Mouse (Mus musculus): Measurements from ENCODE around the gene Atad3a. TPM values are rescaled to one million over a fixed set of nuclear protein-coding genes. Genes with fewer than 3 reads are reported as not detected.

Atad3a gene
- total RNA-seq, 2 experiments from 2014 or later: 37.5 to 48.3 TPM

DNA sequence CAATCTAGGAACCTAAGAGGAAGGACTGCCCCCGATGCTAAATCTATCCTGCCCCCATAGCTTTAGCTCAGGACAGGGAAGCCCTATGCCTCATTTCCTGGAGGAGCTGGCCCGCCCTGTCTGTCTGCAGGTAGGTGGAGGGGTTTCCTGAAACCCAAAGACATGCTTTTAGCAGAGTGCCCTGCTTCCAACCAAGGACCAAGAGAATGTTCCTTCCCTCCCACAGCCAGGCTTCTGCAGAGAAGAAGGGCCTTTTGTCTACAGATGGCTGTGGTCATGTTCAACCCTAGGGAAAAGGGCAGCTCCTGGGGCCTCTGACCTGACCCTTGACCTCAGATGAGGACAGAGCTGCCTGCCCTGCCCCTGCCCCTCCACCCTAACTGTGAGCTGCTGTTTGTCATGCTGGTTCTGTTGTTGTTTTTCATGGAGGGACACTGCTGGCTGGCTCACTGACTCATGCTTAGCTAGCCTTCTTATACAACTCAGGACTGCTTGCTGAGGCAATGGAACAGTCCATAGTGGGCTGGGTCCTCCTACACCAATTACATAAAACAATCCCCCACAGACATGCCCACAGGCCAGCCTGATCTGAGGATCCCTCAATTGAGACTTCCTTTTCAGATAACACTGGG is 15.9 kb upstream of the Atad3a start:
- peak; percentile 51 to 57 for DNase-seq (ENCODE audit: low spot score in 2 of 2)
- intact Hi-C loops (cut with DNase I): no loop called here

DNA sequence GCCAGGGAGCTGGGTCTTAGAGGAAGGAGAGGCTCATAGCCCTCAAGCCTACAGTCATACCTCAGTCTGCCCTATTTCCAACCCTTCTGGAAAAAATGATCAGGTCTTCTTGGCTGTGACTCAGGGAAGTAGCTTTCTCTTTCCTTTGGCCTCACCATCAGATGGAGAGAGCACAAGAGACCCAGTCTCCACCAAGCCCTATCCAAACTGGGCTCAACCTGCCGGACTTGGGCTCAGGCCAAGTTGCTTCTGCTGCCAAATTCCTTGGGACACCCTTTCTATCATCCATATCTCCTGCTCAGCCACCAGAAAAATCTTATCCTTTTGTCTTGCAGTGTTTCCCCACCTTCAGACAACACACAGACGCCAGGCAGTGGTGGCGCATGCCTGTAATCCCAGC is 15.0 kb upstream of the Atad3a start:
- DNase-seq (ENCODE audit: low spot score in 2 of 2): no peak
- intact Hi-C loops (cut with DNase I): no loop called here

DNA sequence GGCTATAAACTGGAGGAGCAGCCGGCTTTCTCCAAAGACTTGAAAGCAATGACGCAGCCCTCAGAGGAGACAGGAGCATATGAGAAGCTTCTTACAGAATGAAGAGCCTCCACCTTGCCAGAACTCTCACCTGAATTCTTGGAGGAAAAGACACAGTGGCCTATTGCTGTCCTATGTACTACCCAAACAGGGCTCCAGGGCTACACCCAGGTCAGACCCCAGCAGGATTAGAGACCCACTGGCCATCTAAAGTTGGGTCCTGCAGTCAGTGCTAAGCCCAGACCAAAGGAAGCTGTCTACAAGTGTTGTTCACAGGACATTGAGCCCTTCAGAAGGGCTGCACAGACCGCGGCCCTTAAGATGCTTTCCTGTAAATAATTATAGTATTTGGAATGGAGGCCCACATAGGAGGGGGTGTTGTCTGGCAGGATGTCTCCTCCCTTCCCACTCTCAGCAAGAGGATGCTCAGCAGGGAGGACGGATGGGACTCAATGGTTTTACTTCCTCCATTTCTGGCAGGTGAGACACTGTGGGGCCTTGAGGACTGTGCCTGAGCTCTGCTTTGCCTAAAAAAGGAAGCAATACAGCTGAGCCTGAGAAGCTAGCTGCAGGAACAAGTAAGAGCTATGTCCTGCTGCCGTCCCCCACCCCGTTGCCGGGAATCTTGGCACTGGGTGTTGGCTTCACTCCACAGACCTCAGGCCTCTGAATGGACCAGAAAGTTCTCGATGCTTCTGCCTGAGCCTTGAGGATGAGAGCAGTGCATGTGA is 14.3 kb upstream of the Atad3a start:
- intact Hi-C loops (cut with DNase I): loop anchor here (5.0 kb wide), 1 partner anchor 53 kb away; no protein-coding TSS in a partner anchor

DNA sequence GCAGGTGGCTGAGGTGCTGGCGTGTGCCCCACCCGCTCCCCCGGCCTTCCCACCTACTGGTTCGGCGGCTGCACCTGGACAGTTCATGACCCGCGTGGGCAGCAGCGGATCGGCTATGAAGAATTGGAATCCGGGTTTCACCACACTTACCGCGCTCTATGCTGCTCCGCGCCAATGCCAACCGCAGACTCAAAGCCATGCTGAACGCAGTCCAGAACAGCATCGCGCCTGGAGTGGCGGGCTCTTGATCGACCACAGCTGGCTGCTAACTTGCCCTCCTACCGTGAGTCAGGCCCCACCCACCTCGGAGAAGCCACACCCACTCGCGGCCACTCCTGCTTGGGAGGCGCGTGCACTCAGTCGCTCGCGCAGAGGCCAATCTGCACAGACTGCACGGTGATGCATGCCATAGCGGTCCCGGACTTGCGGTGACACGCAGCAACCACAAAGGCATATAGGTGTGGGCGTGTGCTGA is 13.4 kb upstream of the Atad3a start, which contains the start of gene Vwa1:
TSS of gene Vwa1 (minus strand) at position 419 of the 475 bp plus-strand sequence.
- DNase-seq (ENCODE audit: low spot score in 2 of 2): peak; percentile 86 to 87
- intact Hi-C loops (cut with DNase I): loop anchor here (5.0 kb wide), 1 partner anchor 52 kb away; no protein-coding TSS in a partner anchor

More for the DNA sequence above, 14.3 kb upstream of the Atad3a start:
- peak; percentile 50 to 54 for DNase-seq (ENCODE audit: low spot score in 2 of 2)

DNA sequence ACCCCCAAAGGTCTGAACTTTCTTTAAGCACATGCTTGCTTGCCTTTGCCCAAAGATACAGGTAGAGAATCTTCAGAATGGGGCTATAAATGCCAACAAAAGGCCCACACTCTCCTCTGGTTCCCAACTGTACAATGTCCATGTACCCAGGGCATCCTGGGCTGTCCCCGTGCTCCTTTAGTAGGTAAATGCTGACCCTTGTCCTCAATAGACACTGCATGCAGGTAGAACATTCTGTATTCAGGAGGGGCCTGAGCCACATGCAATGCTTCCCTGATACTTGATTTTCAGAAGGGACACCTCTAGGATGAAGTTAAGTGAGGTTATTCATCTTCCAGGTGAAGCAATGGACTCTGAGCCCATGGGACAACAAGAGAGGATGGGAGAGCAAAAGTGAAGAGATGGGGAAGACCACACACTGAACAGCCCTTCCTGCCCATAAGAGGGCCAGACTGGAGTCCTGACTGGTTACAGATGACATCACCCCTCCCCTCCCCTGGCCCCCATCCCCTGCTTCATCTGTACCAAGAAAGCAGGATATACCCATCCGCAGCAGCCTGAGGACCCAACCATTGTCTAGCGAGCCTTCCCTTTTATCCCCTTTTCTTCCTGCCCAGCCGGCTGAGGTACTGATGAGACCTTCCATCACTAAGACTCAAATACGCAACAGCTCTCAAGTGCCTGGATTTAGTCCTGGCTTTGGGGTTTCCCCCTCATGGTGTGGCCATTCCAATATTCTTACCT is 12.6 kb upstream of the Atad3a start:
- no peak for DNase-seq (ENCODE audit: low spot score in 2 of 2)
- intact Hi-C loops (cut with DNase I): loop anchor here (5.0 kb wide), 1 partner anchor 51 kb away; no protein-coding TSS in a partner anchor

DNA sequence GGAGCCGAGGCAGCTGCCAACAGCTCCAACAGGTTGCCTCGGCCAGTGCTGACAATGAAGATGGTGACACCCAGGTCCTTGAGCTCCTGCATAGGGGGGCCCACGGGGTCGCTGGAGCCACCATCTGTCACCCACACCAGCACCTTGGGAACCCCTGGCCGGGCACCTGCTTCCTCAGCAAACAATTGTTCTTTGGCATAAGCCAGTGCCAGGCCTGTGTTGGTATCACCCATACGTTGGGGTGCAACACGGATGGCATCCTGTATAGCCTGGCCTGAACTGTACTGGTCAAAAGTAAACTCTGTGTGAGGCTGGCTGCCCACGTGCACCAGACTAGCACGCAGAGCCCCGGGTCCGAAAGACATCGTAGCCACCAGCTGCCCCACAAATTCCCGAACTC is 11.9 kb upstream of the Atad3a start:
- DNase-seq (ENCODE audit: low spot score in 2 of 2): no peak
- intact Hi-C loops (cut with DNase I): loop anchor here (5.0 kb wide), 1 partner anchor 50 kb away; no protein-coding TSS in a partner anchor

DNA sequence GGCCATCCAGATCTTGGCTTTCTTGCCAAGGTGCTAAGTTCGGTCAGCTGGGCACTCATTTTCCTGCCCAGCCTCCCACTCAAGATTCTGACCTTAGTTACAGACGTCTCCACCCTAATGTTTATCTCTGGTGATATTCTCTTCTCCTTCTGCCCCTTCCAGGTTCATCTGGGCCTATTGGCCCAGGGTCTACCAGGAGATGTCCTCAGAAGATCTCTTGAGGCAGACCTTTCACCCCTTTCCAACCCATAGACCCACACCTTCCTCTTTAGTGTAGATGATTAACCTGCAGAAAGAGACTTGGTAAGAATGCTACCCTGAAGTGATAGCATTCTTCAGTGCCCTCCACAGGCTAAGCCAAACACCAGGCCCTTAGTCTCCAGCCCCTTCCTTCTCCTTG is 10.8 kb upstream of the Atad3a start:
- intact Hi-C loops (cut with DNase I): loop anchor here (2.0 to 5.0 kb wide), 2 partner anchors 13 to 49 kb away; partner anchors contain the start of gene Tmem88b
- no peak for DNase-seq (ENCODE audit: low spot score in 2 of 2)

DNA sequence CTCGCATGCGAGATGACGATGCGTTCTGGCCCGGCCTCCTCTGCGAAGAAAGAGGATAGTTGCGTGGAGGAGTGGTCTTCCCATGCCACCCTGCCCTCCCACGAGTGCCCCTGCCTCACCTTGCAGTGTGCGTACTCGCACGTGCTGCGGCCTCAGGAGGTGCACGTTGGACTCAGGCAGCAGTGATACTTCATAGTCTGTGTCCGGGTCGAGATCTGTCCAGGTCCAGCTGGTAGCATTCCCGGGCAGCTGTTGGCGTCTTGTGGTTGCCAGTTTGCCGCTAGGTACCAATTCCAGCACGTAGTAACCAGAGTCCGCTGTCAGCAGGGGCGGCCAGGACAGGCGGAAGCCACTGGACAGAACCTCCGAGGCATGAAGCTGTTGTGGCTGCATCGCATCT is 9.7 kb upstream of the Atad3a start:
- intact Hi-C loops (cut with DNase I): loop anchor here (2.0 to 5.0 kb wide), 2 partner anchors 14 to 48 kb away; partner anchors contain the start of gene Tmem88b
- DNase-seq (ENCODE audit: low spot score in 2 of 2): no peak

DNA sequence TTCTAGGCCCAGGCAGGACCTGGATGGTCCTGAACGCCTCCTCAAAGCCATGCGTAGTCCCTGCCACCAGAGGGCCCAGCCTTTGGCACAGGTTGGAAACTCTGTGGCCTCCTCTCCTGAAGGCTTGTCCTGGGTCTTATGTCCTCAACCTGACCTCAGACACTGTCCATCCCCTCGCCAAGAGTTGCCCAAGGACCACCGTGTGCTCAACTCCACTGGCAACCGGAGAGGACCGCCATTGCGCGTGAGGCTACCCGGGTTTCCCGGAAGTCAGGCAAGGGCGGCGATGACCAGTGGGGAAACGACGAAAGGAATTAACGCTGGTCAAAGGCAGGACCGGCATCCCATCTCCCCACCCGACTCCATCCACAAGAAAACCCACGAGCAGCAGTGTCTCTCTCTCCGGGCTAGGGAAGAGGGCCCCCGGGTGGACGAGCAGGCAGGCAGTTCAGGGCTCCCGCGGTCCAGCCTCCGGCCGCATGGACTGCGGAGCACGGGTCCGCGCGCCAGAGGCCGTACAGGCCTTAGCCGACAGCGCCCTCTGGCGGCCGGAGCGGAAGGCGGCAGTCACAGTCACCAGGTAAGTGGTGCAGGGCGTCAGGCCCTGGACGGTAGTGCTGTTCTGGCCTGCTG is 9.1 kb upstream of the Atad3a start:
- DNase-seq (ENCODE audit: low spot score in 2 of 2): peak; percentile 89 to 92
- intact Hi-C loops (cut with DNase I): loop anchor here (2.0 to 5.0 kb wide), 2 partner anchors 15 to 48 kb away; partner anchors contain the start of gene Tmem88b

DNA sequence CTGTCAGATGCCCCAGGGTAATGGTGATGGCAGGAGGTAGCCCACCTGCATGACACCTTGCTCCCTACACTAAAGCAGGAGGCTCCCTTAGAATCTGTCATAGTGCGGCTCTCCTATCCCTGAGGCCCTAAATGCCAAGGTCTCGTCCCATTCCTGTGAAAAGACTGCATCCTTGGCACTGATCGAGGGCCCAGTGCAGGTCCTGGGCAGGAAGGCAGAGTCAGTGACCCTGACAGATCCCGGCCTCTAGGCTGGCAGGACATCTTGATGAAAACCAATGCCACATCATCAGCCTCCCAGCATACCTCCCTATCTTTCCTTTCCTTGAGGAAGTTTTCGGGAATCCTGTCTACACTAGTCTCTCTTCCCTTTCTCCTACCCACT is 8.6 kb upstream of the Atad3a start:
- intact Hi-C loops (cut with DNase I): no loop called here
- DNase-seq (ENCODE audit: low spot score in 2 of 2): no peak

DNA sequence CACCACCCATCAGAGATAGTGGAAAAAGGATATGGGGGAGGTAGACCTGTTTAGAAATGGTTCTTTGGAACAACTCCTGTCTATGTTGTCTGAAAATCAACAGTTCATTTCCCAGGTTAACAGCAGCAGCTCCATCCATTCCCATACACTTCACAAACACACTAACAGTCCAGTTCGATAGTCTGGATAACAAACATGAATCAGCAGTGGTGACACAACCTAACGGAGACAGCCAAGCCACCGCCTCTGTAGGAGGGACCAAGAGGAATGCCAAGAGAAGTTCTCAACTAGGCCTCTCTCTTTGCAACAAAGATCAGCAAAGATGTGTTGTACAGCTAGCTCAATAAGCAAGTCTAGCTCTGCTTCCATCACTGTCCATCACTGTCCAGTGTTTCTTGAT is 1.5 kb upstream of the Atad3a start:
- DNase-seq (ENCODE audit: low spot score in 2 of 2): no peak
- intact Hi-C loops (cut with DNase I): loop anchor here (5.0 kb wide), 1 partner anchor 95 kb away; the partner anchor contains the start of gene Mib2

DNA sequence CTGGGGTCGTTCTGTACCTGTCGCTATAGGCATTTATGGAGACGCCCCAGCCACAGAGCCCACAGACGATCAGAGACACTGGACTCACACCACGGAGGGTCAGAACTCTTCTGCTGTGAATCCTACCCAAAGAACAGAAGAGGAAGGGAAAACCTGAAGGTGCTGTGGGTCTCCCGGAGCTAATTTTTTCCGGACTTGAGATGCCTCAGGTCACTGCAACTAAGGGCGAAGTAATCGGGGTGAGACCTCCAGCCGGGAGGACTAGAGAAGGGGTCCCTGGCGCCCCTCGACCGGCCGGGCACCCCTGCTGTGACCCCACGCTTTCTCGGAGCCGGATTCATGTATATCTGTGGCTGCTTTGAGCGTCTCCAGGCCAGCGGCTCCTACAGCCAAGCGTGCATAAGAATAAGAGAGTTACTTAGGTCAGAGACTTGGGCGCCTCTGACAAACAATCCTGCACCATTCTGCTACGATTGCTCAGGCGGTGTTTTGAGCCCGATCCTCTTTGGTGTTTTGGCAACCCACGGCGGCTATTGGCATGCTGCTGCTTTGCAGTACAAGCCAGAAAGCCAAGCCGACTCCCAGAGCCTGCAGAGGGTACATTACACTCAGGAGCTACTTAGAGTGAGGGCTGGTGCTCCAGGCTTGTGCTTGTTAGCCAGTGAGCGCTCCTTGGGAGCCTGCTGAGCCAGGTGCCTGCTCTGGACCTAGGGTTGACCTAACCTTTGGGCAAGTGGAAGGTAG is 635 bp upstream of the Atad3a start:
- no peak for DNase-seq (ENCODE audit: low spot score in 2 of 2)
- intact Hi-C loops (cut with DNase I): loop anchor here (5.0 kb wide), 1 partner anchor 94 kb away; the partner anchor contains the start of gene Mib2

DNA sequence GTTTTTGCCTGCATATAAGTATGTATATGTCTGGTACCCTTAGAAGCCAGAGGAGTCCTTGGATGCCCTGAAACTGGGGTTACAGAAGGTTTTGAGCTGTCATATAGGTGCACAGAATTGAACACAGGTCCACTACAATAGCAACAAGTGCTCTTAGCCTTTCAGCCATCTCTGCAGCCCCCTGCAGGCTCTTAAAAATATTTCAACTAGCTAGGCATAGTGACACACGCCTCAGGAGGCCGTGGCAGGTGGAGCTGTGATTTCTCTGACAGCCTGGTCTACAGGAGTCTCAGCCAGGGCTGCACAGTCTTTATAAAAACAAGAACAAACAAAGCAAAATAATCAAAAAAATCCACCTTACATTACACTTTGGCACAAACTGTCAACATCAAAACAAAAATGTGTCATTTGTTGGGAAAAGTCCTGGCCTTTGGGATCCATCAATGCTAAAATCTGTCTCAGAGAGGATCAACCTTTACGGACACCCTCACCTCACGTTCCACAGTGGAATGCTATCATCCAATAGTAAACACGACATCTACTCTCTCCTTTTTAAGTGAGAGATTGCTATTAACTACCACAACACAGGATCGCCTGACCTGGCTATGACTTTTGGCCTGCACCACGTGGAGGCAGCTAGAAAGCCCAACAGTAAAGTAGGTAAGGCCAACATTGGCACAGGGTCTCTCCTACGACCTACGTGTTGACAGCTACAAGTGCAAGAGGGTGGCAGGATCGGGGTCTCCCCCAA is 856 bp downstream of the Atad3a start:
- intact Hi-C loops (cut with DNase I): loop anchor here (5.0 kb wide), 1 partner anchor 93 kb away; the partner anchor contains the start of gene Mib2
- DNase-seq (ENCODE audit: low spot score in 2 of 2): no peak

DNA sequence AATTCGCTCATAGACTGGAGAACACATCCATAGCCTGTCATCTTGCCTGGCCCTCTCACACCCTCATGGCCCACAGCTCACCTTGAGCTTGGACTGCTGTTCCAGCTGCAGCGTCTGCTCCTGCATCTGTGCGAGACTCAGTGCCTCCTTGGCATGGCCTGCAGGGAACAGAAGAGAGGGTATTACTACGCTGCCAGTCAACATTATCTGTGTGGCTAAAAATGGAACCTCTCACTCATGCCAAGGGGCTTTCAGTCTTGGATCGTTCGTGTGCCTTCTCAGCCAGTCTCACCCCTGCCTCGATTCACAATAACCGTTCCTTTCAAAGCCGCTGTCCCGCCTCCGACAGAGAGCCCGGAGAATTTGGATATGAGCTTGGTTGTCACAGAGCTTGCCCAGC is 3.9 kb downstream of the Atad3a start:
- no peak for DNase-seq (ENCODE audit: low spot score in 2 of 2)
- intact Hi-C loops (cut with DNase I): no loop called here

DNA sequence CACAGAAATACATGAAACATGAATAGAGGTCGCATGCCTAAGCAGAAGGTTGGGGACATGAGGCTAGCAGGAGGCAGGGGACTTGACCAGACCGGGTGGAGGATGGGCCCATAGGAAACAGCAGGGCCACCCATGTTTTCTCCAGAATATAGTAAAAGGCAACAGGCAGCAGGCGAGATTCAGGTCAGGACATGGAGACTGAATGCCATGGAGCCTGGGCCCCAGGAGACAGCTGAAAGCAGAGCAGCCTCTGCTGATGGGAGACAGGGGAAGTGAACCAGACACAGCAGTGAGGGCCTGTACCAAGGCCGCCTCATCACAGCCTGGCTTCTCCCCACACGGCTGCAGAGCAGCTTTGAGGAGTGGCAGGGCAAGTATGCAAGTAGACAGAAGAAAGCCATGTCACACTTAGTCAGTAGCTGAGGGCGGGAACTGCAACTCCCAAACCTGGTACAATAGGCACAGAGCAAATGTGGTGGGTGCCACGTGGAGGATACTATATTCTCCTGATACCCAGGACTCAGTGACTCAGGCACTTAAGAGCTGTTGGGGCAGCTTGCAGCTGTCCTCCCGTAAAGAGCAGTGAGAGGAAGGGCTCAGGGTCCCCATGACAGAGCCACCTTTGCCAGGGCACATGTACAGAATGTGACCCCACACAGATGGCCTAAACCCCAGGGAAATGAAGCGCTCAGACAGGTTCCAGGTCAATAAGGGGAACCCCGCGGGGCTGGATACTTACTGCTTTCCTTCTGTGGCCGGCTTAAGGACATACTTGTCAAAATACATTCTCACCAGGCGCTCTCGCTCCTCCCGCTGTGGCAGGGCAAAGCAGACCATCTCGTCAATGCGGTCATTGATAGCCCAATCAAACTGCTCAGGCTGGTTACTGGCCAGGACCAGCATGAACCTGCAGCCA is 14.1 kb downstream of the Atad3a start:
- DNase-seq (ENCODE audit: low spot score in 2 of 2): no peak
- intact Hi-C loops (cut with DNase I): no loop called here

DNA sequence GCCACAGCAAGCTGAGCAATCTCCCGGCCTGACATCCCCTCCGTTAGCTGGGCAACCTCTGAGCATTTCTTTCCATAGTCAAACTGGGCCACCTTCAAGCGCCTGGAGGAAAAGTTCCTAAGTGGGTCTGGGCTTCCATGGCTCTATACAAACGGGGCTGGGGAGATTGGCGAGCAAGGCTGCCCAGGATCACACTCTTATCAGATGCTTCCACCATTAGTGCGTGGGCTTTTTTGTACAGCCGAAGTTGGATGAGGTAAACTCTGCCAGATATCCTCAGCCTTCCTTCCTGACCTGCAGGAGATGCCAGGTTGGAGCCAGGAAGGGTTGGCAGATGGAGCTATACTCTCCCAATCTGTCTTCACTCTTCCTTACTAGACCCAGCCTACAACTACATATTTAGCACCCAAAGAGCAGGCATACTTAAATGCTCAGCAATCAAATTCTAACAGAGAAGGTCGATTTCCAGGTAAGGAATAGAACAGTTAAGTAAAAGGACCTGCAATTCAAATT is 14.8 kb downstream of the Atad3a start:
- intact Hi-C loops (cut with DNase I): no loop called here
- DNase-seq (ENCODE audit: low spot score in 2 of 2): no peak

DNA sequence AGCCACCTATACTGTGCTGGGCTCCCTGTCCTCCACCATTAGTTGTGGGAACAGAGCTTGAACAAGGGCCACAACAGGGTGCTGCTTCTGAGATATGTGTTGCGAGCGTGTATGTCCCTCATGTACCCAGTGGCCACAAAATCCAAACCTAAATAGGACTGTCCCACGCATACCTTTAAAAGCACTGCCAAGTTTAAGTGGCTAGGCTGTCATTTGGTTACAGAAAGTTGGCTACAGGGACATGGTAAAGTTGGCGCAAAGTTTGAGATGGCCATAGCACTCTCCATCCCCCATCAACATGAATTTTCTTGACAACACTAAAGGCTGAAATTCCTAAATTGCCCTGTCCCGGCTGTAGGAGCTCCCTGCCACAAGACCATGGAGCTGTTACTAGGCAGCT is 15.8 kb downstream of the Atad3a start:
- DNase-seq (ENCODE audit: low spot score in 2 of 2): no peak
- intact Hi-C loops (cut with DNase I): no loop called here

Data from left cerebral cortex, postnatal 36 days (tissue).